Mouse (Mus musculus): ENCODE results near the gene Uck1.

GRCm38 (mm10) chr2:32308870-32309568 is 49.1 kb upstream of the Uck1 start:
- TF ChIP-seq GATA1 (IDR thresholded peaks at IDR 0.05; ENCODE audit: borderline replicate concordance, low read length) (no peak), FLI1 (IDR thresholded peaks at IDR 0.05; ENCODE audit: low read length) (no peak)

All from megakaryocyte, embryonic 14.5 days (primary cell).